Mouse (Mus musculus) cerebellum, adult 2 months (tissue): ENCODE measurements at regions not wholly inside any gene's neighbourhood (a gene's known extent, or its start where the extent isn't known, plus 50 kb on each side); places are given as distances from the start of the nearest gene placed in this dataset.

Source experiments
- CTCF ChIP-seq: fragments of 200-500 bp; IDR thresholded peaks from 2 replicates; pipeline ENCODE4 v1.5.1; 2011; ENCODE audit warnings: low read depth, mild to moderate bottlenecking, control low read depth, low read length, moderate library complexity, borderline replicate concordance; ENCODE audit not compliant: insufficient read depth
- POLR2A ChIP-seq: fragments of 200-500 bp; IDR thresholded peaks from 2 replicates; pipeline ENCODE4 v1.6.1; 2011; ENCODE audit warnings: low read length, control low read depth, borderline replicate concordance; ENCODE audit not compliant: insufficient read depth

DNA sequence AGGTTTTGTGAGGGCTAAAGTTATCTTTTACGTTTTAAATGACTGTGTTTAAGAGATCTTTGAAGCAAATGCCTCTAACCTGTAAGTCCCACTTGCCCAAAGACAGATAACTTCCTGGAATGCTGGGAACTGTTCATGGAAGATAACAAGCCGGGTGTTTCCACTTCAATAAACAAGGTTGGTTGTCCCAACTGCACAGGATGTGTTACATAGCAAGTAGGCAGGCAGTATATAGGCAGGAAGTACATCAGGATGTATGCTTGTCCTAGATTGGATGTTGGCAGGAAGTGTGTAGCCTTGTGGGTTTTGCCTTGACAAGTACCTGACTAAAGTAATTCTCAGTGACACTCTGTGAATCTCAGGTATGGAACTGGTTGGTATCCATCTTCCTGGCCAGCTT, 90.7 kb upstream of the Fggy start:
- TF ChIP-seq POLR2A (no peak), CTCF (no peak)
